Mouse (Mus musculus): ENCODE data around the gene Naxe.

Gene Naxe

GRCm38 (mm10) chr3:88057902-88058696 lies at the start of gene Naxe:
Gene Naxe, minus strand, starts transcription at chr3:88058495.
- DNase-seq (ENCODE audit: low spot score) = peak; percentile 95

- no peak for DNase-seq (ENCODE audit: low spot score)
These were observed 47.8 kb upstream of the Naxe start for GRCm38 (mm10) chr3:88106126-88106525.

GRCm38 (mm10) chr3:88102611-88103010 lies 44.3 kb upstream of the Naxe start:
- DNase-seq (ENCODE audit: low spot score) = no peak

- no peak for DNase-seq (ENCODE audit: low spot score)
These were observed 43.9 kb upstream of the Naxe start for GRCm38 (mm10) chr3:88102196-88102595.

- DNase-seq (ENCODE audit: low spot score) = no peak
These were observed 43.4 kb upstream of the Naxe start for GRCm38 (mm10) chr3:88101736-88102135.

- DNase-seq (ENCODE audit: low spot score) = no peak
These were observed 42.0 kb upstream of the Naxe start for GRCm38 (mm10) chr3:88100251-88100650.

GRCm38 (mm10) chr3:88097666-88098065 lies 39.4 kb upstream of the Naxe start:
- no peak for DNase-seq (ENCODE audit: low spot score)

- no peak for DNase-seq (ENCODE audit: low spot score)
These were observed 35.8 kb upstream of the Naxe start for GRCm38 (mm10) chr3:88094126-88094525.

GRCm38 (mm10) chr3:88090616-88091015 lies 32.3 kb upstream of the Naxe start:
- DNase-seq (ENCODE audit: low spot score) = no peak

GRCm38 (mm10) chr3:88090106-88090505 lies 31.8 kb upstream of the Naxe start:
- no peak for DNase-seq (ENCODE audit: low spot score)

GRCm38 (mm10) chr3:88087688-88088087 lies 29.4 kb upstream of the Naxe start:
- DNase-seq (ENCODE audit: low spot score) = peak; percentile 76

- DNase-seq (ENCODE audit: low spot score) = no peak
These were observed 27.2 kb upstream of the Naxe start for GRCm38 (mm10) chr3:88085459-88085858.

GRCm38 (mm10) chr3:88084001-88084400 lies 25.7 kb upstream of the Naxe start:
- DNase-seq (ENCODE audit: low spot score) = no peak

GRCm38 (mm10) chr3:88082663-88083062 lies 24.4 kb upstream of the Naxe start:
- DNase-seq (ENCODE audit: low spot score) = peak; percentile 15

GRCm38 (mm10) chr3:88082224-88082618 lies 23.9 kb upstream of the Naxe start:
- peak; percentile 18 for DNase-seq (ENCODE audit: low spot score)

- DNase-seq (ENCODE audit: low spot score) = peak; percentile 96
These were observed 23.3 kb upstream of the Naxe start, which contains the start of gene Iqgap3 for GRCm38 (mm10) chr3:88081345-88082223. Gene Iqgap3, plus strand, starts transcription at chr3:88081971.

GRCm38 (mm10) chr3:88078204-88078603 lies 19.9 kb upstream of the Naxe start, which contains the start of gene Ttc24:
Gene Ttc24, minus strand, starts transcription at chr3:88078304.
- DNase-seq (ENCODE audit: low spot score) = no peak

GRCm38 (mm10) chr3:88077441-88077840 lies 19.1 kb upstream of the Naxe start:
- DNase-seq (ENCODE audit: low spot score) = no peak

GRCm38 (mm10) chr3:88074766-88075165 lies 16.5 kb upstream of the Naxe start:
- no peak for DNase-seq (ENCODE audit: low spot score)

- no peak for DNase-seq (ENCODE audit: low spot score)
These were observed 16.1 kb upstream of the Naxe start for GRCm38 (mm10) chr3:88074351-88074750.

- DNase-seq (ENCODE audit: low spot score) = no peak
These were observed 15.3 kb upstream of the Naxe start for GRCm38 (mm10) chr3:88073631-88074030.

GRCm38 (mm10) chr3:88071783-88072182 lies 13.5 kb upstream of the Naxe start:
- DNase-seq (ENCODE audit: low spot score) = peak; percentile 76

GRCm38 (mm10) chr3:88068386-88068785 lies 10.1 kb upstream of the Naxe start:
- DNase-seq (ENCODE audit: low spot score) = no peak
